Mouse (Mus musculus): ENCODE data around the gene Cdh23.

- no peak for TF ChIP-seq CTCF (IDR thresholded peaks at IDR 0.05)
- TF ChIP-seq EP300 (IDR thresholded peaks at IDR 0.05), result no peak
Measured at GRCm38 (mm10) chr10:60417041-60417440, 279.2 kb downstream of the Cdh23 start.

Data from lung, postnatal 0 days (tissue).